Mouse (Mus musculus): ENCODE data around the gene Selenos. TPM values are rescaled to one million over a fixed set of nuclear protein-coding genes. Genes with fewer than 3 reads are reported as not detected.

Selenos gene
- total RNA-seq, 2 experiments from 2014 or later: 38.0 to 47.5 TPM

DNA sequence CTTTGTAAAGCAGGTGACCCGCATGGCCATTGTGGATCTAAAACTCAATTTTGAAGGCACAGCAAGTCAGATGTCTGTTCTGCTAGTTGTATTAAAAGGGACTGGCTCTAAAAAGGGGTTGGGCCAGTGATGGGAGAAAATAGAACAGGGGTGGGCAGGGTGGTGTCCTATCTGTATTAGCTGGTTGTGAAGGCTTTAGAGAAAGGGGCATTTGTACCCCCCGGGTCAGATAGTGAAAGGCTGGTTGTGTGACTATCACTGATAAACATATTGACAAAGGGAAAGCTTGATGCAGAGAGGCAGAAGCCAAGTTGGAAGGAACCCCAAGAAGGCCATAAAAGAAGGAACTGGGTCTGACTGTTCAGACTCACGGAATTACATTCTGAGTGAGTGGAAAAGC, 34.1 kb downstream of the Selenos start:
- ATAC-seq (replicated peaks; ENCODE audit: low FRiP score, low TSS enrichment, poor library complexity, severe bottlenecking): peak; percentile 71

DNA sequence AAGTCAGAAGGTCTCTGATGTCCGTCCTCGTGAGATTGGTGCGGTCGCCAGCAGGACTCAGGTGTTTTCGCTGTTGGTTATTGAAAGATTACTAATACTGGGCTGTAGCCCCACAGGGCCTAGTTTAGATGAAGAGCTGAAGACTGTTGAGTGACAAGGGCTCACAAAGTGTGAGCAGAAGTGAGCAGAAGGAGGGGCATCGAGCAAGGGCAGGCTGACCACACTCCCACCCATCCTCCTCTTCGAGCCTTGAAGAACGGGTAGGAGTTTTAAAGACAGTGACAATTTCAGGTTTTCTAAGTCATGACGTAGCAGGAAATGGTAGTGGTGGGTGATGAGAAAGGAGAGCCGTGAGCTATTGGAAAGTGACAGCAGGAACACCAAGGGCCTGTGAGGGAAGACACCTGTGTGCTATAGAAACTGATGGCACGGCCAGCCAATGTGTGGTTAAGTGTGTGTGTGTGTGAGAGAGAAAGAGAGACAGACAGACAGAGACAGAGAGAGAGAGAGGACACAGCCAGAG, 36.4 kb downstream of the Selenos start:
- no peak for ATAC-seq (replicated peaks; ENCODE audit: low FRiP score, low TSS enrichment, poor library complexity, severe bottlenecking)

DNA sequence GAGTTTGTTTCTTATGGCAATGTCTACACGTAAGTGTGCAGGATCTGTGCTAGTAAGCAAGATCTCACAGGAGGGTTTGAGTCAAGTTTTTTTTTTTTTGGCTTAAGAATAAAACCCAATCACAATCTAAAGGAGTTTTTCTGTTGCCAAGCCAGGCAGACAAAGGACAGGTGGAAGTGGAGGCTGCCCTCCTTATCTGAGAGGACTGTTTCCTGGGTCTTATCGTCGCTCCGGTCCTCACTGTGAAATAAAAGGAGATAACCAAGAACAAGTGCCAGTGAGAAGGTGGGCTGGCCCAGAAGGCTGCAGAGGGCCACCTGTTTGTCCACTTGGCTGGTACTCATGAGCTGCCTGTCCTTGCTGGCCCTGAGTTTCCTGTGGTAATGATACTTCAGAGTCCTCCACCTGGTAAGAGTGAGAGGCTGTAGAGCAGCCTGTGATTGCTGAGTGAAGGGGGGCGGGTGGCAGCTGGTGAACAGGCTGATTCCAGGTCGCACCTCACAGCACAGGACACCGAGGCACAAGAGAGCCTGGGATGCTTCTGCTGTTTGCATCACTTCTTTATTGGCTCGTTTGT, 37.5 kb downstream of the Selenos start:
- peak; percentile 24 for ATAC-seq (replicated peaks; ENCODE audit: low FRiP score, low TSS enrichment, poor library complexity, severe bottlenecking)

DNA sequence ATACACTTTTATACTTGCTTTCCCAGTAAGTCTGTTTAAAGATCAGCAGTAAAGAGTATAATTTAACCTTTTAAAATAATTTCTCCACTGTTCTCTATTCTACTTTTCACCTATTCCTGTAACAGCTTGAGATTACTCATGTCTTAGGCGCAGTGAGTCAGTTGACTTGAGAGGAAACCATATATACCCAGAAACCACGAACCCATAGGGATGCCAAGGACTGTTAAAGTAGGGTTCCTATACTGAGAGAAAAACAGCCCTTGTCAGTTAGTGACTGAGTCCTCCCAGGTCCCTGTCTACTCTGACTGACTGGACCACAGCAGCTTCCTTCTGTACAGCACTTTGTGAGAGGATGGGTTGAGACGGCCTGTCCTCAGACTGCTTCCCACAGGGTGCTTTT, 38.6 kb downstream of the Selenos start:
- ATAC-seq (replicated peaks; ENCODE audit: low FRiP score, low TSS enrichment, poor library complexity, severe bottlenecking): no peak

DNA sequence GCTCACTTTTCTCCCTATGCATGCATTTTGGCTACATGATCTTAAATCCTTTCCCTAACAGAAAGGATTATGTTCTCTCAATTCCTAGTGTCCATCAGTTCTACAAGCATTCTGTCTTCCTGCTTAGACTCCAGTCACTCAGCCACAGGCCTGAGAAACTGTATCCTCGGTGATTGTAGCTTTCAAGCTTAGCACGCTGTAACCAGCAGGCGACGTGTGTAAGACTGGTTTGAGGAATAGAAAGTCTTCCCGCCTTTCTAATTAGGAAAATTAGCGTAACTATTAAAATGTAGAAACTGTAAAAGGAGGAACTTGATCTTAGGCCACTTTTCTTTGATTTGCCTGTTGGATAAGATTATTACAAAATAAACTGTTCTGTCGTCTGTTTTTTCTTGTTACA, 39.3 kb downstream of the Selenos start:
- ATAC-seq (replicated peaks; ENCODE audit: low FRiP score, low TSS enrichment, poor library complexity, severe bottlenecking): no peak

DNA sequence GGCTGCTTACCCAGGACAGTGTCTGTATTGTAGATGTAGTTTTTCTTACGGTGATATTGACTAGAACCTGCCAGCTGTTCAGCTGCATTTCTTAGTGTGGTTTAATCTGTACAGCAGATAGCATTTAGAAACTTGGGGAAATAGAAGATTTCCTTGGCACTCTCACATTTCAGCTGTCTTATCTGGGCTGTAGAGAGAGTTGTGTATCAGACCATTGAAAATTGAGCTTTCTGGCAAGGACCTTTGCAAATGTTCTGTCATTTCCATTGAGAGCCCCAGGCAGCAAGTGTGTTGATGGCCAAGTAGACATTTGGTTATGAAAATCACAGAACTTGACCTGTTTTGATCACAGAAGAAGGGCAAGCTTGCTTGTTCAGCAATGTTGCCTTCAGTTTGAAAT, 40.7 kb downstream of the Selenos start:
- ATAC-seq (replicated peaks; ENCODE audit: low FRiP score, low TSS enrichment, poor library complexity, severe bottlenecking): peak; percentile 24

DNA sequence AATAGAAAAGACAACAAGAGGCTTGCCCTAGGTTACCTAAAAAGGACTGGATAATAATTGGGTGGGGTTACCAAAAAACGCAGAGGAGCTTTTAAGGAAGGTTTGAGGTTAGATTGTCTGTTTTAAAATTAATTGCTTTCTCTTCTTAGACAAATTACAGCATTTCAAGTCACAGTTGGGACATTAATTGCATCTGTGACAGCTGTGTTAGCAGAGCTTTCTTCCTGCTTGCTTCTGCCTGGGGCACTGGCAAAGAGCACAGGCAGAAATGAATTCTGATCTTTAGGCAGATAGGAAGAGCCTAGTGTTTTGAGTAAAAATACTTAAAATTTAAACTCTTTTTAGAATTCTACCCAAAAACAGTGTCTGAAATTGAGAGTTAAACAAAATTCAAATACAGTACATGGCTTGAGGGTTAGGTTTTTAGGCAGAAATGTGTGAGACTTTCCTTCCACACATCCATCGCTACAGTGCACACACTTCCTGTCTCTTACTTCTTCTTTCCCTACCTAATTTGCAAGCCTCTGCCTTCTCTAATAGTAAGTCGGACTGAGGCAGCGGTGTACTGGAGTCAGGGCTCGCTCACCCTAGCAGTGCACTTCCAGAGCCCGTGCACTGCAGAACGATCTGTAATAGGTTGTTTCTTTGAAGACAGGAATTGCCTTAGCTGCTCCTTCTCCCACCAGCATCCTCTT, 41.4 kb downstream of the Selenos start:
- ATAC-seq (replicated peaks; ENCODE audit: low FRiP score, low TSS enrichment, poor library complexity, severe bottlenecking): no peak

DNA sequence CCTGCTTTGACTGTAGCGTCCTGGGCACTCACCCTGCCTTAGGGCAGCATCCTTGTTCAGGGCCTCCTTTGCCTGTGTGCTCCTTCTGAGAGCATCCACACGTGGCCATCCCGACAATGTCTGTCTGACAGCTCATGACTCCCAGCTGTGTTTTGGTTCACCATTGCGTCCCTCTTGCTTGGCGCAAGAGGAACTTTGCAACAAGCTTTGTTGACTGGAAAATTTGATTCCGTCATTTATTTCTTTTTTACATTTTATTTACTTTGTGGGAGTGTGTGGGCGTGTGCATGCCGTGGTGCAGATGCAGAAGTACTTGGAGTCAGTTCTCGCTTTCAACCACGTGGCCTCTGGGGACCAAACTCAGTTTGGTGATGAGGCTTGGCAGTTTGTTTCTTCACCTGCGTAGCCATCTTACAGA, 45.1 kb downstream of the Selenos start:
- no peak for ATAC-seq (replicated peaks; ENCODE audit: low FRiP score, low TSS enrichment, poor library complexity, severe bottlenecking)

DNA sequence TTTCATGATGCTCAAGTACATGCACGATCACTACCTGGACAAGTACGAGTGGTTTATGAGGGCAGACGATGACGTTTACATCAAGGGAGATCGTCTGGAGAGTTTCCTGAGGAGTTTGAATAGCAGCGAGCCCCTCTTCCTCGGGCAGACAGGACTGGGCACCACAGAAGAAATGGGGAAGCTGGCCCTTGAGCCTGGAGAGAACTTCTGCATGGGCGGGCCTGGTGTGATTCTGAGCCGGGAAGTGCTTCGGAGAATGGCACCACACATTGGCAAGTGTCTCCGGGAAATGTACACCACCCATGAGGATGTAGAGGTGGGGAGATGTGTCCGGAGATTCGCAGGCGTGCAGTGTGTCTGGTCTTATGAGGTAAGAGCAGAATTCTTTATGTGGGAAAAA, 45.9 kb downstream of the Selenos start:
- ATAC-seq (replicated peaks; ENCODE audit: low FRiP score, low TSS enrichment, poor library complexity, severe bottlenecking): no peak

DNA sequence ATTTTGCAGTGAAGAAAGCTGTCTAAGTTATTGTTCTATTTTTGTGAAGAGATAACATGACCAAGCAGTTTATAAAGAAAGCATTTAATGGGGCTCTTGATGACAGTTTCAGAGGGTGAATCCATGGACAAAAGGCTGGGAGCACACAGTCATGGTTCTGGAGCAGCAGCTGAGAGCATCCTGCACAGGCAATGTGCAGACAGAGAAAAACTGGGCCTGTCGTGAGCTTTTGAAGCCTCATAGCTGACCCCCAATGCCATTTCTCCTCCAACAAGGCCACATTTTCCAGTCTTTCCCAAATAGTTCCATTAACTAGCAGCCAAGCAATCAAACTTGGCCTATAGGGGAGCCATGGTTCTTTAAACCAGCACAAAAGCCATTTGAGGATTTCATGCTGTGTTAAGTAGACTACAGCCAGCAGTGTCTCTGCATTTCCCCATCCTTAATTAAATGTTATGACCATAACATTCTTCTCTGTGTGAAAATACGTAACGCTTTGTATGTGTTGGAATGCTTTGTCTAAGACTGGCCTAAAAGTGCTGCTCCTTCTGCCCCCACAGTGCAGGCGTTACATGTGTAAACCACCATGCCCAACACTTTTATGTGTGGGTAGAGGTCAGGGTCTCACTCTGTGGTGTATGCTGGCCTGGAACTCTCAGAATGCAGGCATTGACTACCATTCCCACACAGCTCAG, 48.6 kb downstream of the Selenos start:
- ATAC-seq (replicated peaks; ENCODE audit: low FRiP score, low TSS enrichment, poor library complexity, severe bottlenecking): no peak

DNA sequence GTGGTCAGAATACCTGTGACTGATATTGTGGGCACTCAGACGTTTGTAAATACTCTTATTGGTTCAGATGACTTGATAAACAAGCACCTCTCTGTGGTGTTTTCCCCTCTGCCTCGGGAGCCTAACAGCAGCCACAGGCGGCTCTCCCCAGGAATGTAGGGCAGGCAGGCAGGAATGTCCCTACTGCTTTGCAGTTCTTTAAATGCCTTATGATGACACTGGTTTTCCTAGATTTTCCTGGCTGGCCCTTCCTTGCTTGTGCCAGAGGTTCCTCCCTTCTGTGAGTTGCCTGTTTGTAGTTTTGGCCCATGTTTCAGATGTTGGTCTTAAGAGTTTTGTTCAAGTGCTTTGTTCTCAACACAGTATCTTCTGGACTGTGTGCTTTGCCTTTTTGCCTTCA, 49.4 kb downstream of the Selenos start:
- ATAC-seq (replicated peaks; ENCODE audit: low FRiP score, low TSS enrichment, poor library complexity, severe bottlenecking): no peak

DNA sequence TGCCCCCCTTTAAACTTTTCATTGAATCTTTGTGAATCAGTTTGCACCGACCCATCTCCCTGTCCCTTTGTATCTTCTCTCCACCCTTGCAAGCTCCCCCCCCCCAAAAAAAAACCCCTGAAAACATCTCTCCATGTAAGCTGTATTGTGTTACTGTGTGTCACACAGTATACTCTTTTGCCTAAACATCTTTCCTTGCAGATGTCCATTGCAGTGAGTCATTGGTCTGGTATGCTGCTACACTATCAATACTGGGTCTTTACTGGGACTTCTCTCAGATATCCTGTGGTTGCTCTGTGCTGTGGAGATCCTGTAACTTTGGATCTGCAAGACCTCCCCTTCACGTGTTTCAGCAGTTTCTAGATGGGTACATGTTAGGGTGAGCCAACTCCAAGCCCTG, 50.8 kb downstream of the Selenos start:
- ATAC-seq (replicated peaks; ENCODE audit: low FRiP score, low TSS enrichment, poor library complexity, severe bottlenecking): no peak

DNA sequence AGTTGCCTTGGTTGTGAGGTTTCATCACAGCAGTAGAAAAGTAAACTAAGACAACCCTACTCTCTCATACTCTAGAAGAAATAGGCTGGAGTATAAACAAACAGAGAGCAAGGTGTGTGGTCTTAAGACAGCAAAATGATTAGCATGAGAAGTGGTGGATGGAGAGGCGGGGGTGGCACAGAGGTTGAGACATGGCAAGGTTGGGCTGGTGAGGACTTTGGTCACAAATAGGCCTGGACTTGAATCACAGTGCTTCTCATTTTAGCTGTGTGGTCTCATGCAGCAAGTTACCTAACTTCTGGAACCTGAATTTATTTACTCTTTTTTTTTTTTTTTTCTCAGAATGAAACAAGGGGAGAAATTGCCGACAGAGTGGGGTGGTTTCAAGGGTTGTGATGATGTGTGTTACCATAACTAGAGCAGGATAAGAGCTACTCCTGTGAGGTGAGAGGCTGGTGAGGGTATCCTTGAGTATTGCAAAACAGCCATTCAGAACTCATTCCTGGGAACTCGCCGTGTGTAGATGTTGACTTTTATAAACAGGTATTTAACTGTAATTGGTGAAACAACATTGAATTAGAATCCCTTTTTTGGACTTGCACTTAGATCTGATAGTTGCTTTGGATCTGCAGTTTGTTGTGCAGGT, 52.5 kb downstream of the Selenos start:
- no peak for ATAC-seq (replicated peaks; ENCODE audit: low FRiP score, low TSS enrichment, poor library complexity, severe bottlenecking)

DNA sequence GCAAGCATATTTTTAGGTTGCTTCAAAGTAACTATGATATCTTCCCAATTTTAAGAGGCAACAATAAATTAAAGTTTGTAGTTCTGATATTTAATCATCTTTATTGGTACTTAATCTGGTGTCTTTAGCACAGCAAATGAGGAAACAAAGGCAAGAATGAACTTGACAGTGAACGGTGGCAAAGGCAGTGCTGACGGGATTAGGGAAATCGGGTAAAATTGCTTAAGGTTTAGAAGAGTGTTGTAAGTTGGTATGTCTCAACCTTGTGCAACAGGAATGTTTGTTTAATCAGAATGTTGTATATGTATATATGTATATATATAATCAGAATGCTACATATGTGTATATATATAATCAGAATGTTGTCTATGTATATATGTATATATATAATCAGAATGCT, 54.7 kb downstream of the Selenos start:
- no peak for ATAC-seq (replicated peaks; ENCODE audit: low FRiP score, low TSS enrichment, poor library complexity, severe bottlenecking)

DNA sequence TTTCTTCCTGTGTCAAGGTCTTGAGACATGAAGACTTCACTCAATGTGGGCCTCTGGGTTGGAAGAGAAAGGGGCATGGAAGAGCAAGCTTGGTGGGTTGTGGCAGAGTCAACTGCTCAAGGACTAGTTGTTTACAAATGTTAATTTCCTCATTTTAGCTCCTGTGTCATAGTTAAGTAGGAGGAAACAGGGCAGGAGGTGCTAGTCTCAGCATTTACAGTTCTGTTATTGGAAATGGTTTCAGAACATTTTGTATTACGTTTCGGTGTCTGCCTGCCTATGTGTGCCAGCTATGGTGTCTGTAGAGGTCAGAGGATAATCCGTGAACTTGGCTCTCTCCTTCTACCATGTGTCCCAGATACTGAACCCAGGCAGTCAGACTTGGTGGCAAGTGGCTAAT, 56.2 kb downstream of the Selenos start:
- ATAC-seq (replicated peaks; ENCODE audit: low FRiP score, low TSS enrichment, poor library complexity, severe bottlenecking): no peak

DNA sequence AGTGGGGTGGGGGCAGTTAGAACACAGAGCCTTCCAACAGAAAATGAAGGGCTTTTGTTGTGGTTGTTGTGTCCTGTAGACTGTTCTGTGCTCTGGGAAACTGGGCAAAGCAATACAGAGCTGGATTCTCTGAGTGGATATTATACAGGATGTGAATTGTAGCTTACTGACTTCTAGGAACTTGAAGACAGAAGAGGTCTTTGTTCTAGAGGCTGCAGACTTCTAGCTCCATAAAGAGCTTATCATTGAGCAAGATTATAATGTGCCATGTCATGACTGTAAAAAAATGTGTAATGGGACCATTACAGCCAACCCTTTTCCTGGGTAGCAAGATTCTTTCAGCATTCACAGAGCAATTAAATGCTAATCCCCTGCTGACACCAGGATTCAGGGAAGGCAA, 56.7 kb downstream of the Selenos start:
- no peak for ATAC-seq (replicated peaks; ENCODE audit: low FRiP score, low TSS enrichment, poor library complexity, severe bottlenecking)

DNA sequence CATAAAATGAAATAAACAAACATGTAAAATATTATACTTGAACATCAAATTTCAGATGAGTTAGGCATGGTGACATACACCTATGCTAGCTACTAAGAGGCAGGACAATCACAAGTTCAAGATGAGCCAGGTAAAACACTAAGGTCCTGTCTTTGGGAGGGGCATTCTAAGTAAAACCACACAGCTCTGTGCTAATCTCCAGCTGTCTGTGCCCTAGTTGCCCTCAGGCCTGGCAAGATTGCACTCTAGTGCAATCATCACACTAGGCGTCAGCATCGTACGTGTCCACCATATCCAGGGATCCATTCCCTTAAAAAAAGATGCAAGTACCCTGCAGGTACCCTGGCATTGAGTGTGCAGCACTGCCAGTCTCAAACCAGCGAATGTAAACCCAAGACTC, 57.9 kb downstream of the Selenos start:
- peak; percentile 68 for ATAC-seq (replicated peaks; ENCODE audit: low FRiP score, low TSS enrichment, poor library complexity, severe bottlenecking)

DNA sequence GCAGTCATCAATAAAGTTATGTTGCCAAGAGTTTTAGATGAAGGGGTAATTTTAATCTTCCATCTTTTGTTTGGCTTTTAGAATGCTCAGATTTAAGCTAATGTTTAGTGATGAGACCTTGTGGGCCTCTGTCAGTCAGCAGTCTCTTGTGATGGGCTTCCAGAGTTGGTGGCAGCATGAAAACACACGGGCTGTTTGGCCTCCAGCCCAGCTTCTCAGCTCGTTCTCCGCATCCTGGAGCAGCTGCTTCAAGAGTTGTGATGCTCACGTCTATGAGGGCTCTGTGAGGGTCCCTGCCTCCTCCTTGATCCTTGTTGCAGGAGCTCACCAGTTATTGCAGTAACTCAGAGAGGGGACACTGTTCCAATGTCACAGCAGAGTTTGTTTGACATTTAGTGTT, 58.9 kb downstream of the Selenos start:
- ATAC-seq (replicated peaks; ENCODE audit: low FRiP score, low TSS enrichment, poor library complexity, severe bottlenecking): no peak

DNA sequence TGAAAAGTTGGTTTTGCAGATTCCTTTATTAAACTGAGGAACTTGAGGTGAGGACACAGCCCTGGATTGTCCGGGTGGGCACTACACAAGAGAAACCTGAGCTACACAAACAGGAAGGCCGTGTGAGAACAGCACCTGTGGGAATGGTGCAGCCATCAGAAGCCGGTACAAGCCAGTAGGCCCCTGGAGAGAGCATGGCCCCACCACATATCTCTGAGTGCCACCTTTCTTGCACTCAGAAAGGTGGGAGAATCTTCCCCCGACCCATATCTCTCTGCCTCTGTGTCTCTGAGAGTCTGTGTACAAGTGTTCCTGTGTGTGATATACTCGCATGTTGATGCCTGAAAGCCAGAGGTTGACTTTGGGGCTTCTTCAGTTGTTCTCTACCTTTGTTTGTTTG, 59.4 kb downstream of the Selenos start:
- ATAC-seq (replicated peaks; ENCODE audit: low FRiP score, low TSS enrichment, poor library complexity, severe bottlenecking): no peak

All from megakaryocyte-erythroid progenitor cell, adult 5-6 weeks (primary cell).